Mouse (Mus musculus) thymus, adult 18-20 months (tissue): ENCODE data around the gene Cela3a.
A peak's percentile ranks its signal among the peaks of the same experiment; 100 is the strongest.
"Not testable (repeated sequence)": the region's sequence is repeated elsewhere in the genome, so short reads cannot be mapped to it uniquely, and the experiment has no call there.

Experiments
- DNase-seq, 2 experiments: peaks; one replicate each; pipeline ENCODE4 v3.0.0; 2022; ENCODE audit warnings: mixed read lengths in 2 of 2

Gene Cela3a

DNA sequence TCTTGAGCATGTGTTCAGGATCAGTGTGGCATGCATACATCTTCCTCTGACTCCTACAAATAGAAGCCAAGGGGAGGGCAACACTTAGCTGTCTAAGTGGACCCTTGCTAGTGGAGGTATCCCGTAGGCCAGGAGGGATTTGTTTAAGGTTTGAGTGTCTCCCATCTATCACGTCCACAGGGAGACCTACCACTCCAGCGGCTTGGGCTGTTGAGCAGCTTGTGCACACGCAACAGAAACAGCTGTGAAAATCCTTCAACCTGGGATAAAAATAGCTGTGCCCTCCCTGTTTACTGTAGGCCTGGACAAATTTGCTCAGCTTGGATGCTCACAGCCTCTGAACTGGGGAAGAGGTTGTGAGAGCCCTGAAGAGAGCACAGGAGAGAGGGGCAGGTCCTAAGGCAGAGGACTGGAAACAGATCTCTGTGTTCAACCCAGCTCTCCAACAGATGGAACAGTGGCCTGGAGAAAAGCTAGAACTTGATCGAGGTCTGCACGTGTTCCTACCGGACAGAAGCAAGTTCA lies 2.7 kb upstream of the Cela3a start:
- not testable (repeated sequence) for DNase-seq

DNA sequence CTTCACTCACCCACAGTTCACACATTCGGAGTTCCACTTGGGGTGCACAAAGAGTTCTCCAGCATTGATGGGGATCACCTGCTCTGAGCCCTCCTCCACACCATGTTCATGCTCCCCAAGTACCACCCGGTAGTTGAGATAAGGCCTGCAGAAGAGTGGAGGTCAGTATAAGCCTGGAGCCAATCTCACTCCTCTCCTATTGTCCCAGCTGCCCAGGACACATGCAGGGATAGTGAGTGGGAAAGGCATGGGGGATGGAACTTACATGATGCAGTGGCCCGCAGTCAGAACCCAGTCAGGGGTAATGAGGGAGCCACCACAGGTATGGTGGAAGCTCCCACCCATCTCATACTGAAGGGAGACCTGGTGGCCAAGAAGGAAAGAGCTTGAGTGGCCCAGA lies 4.0 kb downstream of the Cela3a start:
- DNase-seq: no peak

DNA sequence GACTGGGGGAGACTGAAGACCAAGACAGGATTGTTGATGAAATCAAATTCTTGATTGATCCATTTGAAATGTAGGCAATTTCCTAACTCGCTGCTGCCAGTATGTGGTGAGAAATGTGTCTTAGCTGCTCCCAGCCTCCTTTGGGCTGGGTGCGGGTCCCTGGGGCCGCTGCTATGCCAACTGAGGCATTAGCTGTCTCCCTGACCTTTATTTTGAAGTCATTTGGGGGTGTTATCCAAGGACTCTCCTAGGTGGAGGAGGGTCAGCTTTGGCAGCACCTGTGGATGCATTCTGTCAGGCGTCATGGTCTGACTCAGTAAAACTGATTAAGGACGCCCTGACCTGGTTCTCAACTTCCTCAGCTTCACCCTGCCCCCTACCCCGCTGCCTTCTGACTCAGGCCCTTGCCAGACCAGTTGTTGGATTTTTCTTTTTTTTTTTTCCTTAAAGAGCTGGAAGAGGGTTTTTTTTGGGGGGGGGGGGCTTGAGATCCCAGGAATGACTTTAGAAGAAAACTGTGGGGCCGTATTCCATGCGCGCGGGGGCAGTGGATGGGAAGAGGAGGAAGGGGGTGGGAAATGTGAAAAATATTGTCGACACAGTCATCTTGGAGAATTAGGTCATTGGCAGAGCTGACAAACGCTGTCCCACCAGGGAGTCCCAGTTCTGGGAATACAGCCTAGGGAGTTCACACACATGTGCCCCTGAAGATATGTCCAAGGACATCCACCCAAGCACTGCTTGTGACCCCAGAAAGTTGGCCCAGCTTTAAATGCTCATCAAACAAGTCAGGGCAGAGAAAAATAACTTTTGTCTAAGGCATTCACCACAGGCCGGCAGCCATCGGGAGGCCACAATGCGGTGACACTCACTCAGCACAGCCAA lies 12.7 kb downstream of the Cela3a start:
- DNase-seq: no peak

DNA sequence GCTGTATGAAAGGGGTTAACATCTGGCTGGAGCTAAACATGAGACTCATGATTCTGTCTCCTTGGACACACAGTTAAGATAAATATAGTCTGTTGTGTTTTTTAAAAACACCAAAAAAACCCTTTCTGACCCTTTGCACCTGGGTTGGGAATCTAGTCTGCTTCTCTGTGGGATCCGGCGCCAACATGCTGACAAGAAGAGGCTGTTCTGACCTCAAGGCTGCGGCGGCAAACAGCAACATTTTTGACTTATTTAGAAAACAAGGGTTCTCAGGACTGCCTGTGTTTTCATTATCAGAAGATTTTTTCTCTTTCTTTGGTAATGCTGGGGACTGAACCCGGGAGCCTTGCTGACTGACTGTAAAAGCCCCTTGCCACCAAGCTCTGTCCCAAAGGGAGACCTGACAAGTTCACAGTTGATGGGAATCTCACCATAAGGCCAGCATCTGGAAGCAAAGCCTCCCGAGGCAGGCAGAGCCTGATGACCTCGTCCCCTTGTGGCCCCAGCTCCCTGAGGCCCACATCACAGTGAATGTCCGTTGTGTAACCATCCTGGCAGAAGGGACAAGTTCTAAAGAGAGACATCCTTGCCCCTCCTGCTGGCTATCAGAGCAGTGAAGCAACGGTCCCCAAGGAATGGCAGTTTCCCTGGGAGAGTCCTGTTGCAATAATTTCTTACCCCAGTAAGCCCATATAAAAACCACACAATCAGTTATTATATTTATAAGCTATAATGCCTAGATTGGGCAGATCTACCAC lies 16.0 kb downstream of the Cela3a start:
- no peak for DNase-seq

DNA sequence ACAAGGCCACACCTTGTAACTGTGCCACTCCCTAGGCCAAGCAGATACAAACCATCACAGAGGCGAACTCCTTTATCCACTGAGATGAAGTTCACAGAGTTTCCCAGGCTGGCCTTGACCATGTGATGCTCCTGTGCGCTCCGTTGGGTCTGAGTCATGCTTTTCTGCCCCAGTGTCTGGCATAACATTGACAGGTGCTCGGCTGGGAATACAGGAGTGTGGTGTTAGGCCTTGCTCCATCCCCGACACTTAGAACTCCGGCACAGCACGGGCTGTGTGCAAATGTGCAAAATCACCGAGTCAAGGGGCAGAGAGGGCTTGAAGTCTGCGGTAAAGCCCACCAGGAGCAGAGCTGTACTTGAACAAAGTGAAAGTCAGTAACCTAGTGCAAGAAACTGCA lies 16.7 kb downstream of the Cela3a start:
- DNase-seq: no peak

DNA sequence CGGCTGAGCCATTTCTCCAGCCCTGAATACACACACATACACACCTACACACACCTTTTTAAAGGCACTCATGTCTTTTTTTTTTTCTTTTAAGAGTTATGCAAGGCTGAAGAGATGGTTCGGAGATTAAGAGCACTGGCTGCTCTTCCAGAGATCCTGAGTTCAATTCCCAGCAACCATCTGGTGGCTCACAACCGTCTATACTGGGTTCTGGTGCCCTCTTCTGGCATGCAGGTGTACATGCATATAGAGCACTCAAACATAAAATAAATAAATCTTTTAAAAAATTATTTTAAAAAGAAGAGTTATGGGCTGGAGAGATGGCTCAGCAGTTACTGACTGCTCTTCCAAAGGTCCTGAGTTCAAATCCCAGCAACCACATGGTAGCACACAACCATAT lies 18.3 kb downstream of the Cela3a start:
- no peak for DNase-seq

DNA sequence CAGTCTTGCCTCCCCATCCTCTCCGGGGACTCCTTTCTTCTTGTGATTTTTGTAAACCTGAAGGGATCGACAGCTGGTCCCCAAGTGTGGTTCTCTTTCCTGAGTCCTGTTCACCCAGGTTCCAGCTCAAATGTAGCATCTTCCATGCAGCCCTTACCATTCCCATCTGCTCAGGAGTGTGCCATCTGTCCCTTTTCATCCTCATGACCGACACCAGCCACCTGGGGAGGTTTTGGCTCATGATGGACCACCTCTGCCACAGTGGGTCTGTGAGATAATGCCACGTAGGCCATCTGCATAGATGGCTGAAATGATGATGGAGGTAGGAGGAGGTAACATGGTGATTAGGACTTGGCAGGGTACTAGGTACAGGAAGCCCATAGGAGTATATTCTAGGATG lies 19.4 kb downstream of the Cela3a start:
- DNase-seq: no peak

DNA sequence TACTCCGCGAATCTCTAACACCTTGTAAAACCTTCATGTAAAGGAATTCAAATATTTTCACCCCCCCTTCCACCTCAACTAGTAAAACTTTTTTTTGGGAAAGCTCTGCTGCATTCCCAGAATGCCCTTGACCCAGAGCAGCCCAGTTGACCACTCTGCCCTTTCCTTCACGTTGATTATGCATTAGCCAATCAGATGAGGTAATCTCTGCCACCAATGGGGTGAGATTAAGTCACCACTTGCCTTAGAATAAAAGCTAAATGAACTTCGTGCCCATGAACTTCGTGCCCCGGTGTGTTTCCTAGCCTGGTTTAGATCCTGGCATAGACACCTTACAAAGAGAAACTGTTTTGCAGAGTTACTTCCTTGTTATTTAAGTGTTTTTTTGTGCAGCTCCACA lies 20.6 kb downstream of the Cela3a start:
- DNase-seq: no peak

DNA sequence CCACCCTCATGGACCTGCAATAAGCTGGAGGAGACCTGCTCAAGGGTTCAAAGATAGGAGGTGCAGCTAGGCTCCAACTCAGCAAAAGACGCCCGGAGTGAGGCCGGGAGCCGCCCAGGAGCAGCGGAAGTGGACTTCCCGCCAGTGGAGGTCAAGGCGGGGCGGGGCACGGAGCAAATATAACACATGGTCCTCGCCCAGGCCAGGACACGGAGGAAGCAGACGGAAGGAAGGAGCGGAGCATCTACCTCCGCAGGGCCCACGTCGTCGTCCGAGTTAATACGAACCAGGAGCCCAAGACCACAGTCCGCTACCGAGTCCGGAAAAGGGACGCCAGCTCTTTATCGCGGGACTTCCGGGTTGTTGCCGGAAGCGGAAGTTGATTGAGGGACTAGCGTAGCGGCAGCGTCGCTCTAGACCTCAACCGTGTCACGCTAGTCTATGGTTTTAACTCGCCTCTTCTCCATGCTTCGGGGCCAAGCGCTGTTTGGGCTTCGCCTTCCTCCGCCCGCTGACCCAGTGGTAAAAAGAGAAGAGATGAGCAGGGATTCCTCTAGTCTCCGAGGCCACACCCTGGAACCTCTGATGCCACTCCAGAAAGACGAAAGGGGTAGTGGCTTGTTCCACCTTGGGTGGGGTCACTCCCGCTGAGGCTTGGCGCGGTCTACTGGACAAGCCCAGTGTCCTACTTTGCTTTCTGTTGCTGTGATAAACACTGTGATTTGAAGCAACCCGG lies 21.4 kb downstream of the Cela3a start:
- DNase-seq: peak; percentile 67 to 80

DNA sequence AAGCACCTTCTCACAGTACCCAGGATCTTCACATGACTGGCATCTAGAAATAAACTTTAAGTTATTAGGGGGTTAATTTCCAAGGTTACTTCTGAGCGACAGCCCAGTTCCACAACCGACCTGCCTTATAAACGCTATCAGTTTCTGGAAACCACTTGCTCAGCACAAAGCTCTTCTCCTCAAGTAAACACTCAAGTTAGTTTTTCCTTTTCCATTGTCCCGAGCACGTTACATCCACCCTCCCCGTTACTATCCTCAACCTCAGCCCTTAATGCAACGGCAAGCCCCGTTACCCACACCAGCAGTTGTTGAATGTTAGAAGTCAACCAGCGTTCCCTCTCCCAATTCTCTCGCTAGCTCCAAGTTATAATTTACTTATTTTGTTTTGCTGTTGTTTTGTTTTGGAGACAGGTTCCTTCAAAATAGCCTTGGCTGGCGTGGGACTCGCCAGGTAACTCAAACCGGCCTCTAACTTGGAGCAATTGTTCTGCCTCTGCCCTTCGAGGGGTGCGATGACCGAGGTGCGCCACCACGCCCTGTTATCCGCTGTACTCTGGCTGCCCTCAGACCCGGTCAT lies 22.0 kb downstream of the Cela3a start:
- no peak for DNase-seq

DNA sequence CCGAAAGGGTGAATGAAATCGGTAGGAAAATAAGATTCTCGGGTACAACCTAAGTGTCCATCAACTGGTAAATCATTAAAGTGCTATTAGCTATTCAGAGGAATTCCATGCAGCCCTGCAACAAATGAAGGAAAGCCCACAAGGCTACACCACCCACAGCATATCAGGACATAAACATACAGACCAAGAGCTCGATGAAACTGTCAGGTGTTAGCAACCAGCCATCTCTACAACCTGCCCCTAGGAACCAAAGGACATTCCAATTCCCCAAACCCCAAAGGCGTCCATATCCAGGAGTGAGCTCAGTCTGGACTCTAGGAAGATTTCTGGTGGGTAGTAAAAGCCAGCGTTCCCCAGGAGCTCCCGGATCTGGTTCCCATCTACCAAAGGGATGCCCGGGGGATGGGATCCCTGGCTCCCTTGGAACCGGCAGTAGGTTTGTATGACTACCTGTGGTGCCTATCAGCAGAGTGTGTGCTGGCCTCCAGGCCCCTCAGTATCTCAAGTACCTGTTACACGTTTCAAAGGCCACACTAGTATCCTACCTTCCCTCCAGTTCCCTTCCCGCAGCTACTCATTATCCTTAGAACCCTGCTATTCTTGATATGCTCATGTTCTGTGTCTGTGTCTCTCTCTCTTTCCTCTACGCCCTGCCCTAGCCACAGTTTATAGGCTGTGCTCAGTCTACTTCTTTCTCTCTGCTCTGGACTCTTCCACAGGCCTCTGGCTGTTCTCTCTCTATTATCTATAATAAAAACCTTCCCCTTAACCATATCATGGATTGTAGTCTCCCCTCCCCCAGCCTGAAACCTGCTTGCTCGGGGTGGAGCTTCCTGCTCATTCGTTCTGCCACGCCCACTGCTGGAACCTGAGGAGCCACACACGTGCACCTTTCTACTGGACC lies 28.6 kb downstream of the Cela3a start:
- no peak for DNase-seq

DNA sequence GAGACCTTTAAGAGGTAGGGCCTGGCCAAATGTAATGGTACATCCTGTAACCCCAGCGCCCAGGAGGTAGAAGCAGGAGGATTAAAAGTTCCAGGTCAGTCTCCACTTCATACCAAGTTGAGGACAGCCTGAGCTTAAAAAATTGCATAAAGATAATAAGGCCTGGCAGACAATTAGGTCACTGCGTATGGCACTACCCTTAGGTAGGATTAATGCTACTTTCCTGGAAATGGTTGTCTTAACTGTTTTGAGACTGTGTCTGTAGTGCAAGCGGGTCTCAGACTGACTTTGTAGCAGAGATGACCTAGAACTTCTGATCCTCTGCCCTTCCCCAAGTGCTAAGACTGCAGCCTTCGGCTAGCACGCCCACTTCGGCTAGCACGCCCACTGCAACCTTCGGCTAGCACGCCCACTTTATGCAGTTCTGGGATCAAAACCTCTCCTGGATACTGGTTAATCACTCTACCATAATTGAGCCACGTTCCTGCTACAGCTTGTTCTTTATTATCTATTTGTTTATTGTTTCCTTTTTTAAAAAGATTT lies 29.8 kb downstream of the Cela3a start:
- no peak for DNase-seq

DNA sequence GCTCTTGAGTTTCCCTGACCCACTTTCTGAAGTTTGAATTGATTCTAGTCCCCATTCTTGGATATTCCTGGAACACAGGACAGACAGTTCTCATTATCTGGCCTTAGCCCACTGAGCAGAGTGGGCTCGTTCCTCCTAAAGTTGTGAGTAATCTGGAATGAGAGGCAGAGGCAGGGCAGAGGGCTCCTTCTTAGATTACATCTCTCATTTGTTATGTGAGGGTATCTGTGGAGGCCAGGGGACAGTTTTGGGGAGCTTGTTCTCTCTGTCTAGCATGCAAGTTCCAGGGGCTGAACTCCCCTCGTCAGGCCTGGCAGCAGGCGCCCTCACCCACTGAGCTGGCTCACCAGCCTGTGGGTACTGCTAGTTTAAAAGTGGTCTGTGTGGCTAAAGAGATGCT lies 30.5 kb downstream of the Cela3a start:
- DNase-seq: no peak

DNA sequence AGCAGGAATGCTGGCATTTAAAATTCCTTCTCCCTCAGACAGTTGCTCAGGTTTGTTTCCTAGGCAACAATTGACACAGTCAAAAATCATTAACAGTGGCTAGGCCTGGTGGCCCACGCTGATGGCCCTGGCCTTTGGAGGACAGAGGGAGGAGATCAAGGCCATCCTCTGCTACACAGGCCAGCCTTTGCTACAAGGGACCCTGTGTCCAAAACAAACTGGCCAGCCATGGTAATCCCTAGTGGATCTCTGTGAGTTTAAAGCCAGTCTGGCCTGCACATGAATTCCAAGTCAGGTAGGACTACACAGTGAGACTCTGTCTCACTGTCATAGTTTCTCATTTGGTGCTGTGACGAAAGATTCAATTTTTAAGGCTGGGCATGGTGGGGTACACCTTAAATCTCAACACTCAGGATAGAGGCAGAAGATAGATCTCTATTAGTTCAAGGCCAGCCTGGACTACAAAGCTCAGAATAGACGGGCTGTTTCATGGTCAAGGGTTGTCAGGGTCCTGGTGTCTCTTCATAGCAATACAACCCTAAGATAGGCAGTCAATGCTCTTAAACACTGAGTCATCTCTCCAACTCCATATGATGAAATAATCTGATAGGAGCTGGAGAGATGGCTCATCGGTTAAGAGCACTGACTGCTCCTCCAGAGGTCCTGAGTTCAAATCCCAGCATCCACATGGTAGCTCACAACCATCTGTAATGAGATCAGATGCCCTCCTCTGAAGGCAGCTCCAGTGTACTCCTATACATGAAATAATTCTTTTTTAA lies 31.9 kb downstream of the Cela3a start:
- no peak for DNase-seq

DNA sequence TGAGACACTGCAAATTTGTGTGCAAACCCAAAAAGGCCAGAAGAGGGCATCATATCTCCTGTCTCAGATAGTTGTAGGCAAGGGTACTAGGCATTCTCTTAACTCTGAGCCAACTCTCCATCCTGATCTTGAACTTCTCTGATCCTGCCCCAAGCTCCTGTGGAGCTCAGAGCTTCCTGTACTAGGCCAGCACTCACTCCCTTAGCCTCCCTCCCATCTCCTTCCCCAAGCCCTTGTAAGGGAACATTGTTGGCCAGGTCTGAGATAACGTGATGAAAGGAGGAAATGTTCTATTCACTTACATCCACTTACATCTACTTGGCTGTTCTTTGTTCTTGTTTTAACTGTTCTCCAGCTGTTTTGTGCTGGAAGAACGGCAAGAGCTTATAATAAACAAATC lies 32.8 kb downstream of the Cela3a start:
- DNase-seq: no peak

DNA sequence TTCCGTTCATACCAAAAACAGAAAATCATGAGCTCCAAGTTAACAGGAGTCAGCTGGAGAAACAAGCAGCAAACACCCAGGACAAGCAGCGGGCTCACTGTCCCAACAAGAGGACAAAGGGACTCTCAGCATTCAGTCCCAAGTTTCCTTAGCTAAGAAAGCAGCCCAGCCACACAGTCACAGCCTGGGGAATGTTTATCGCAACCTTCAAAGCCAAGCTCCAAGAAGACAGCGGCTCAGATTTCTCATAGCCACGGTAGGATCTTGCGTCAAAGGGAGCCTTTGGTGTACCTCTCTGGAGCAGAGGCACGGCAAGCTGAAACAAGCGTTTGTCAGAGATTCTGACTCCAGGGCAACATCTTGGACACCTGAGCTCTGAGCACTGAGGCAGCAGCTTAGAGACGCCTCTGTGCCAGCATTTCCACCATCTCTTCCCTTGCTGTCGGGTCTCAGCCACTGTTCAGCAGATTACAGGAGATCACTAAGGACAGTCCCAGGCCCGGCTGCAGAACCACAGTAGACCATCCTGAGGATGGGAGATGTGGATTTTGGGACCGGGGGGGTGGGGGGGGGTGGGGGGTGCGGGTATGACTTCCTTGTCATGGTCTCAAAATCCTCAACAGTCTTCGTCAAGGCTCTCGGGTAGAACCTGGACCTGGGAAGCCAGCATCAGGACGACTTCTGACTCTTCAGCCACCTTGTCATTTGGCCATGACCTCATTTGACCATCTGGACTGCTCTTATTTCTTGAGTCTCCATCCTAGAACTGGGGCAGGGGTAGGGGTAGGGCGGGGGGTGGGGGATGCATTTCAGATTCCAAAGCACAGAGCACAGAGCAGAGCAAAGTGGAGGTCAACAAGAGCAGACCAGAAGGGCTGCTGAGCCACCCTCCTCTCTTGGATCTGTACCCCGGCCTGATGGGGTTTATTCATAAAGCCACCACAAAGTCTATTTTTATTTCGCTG lies 34.0 kb downstream of the Cela3a start:
- no peak for DNase-seq

DNA sequence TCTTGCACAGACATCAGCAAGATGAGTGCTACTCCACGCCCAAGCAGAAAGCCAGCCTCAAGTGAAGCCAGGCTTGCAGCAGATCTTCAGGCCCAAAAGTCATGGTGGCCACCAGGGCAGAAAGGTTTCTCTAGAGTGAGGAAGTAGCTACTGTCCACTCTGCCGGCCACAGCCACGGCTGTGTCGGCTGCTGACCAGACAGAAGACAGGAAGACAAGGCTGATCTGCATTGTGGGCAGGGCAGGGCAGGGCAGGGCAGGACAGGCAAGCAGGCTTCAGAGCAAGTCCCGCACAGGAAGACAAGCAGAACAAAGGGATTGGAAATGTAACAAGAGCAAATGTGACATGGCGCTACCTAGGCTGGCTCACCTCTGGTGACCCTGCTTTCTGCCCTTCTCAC lies 35.9 kb downstream of the Cela3a start:
- no peak for DNase-seq

DNA sequence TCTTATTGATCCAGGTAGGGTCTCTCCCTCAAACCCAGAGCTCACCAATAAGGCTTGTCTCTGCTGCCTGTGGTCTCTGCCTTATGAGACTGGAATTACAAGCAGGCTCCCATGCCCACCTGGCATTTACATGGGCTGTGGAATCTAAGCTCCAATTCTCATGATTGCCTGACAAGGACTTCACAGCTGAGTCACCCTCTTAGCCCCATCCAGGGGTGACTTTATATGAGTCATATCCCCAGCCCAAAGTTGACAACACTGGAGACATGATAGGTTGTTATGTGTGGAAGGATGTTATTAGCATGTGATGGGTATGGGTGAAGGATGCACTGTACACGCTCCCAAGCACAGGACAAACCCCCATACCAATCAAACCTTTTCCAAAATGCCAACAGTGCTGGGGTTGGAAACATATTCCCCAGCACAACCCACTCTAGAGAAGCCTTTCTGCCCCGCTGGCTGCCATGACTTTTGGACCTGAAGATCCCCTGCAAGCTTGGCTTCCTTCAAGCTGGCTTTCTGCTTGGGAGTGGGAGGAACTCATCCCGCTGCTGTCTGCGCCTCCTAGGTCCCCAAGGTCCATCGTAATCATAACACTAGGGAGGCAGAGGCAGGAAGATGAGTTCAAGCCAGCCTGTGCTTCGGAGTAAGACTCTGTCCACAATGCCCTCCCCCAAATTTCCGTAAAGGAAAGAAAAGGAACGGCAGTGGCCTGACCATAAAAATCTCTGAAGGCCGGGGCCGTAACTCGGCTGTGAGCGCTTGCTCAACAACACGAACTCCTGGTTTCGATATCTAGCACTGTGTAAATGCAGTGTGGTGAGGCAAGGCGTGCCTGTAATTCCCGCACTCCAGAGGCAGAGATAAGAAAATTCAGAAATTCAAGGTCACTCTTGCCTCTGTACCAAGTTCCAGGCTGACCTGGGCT lies 37.7 kb downstream of the Cela3a start:
- DNase-seq: no peak
